Mouse (Mus musculus): ENCODE data around the gene Acot8. TPM values are rescaled to one million over a fixed set of nuclear protein-coding genes. Genes with fewer than 3 reads are reported as not detected.
A peak's percentile ranks its signal among the peaks of the same experiment; 100 is the strongest.

Acot8 gene
- polyA plus RNA-seq, 1 experiment from 2014 or later, result 12.0 TPM

- H3K4me1 ChIP-seq (replicated peaks), result peaks cover 33% of the 10 kb centered on the region
- H3K27ac ChIP-seq, result no peak overlapping the region
- H3K27me3 ChIP-seq, result no peaks in the 10 kb centered on the region
- H3K4me2 ChIP-seq, result no peak overlapping the region
- no peak overlapping the region for H3K9ac ChIP-seq
- H3K9me3 ChIP-seq (replicated peaks), result no peaks in the 10 kb centered on the region
- no peak overlapping the region for H3K4me3 ChIP-seq
- ATAC-seq (replicated peaks; ENCODE audit: insufficient number of reproducible peaks, insufficient read depth, low FRiP score, low read depth), result no peak
- H3K36me3 ChIP-seq, result peaks cover 91% of the 10 kb centered on the region
- 93% methylated on average over 2 of the region's 2 CpGs for WGBS
These were observed 52.2 kb downstream of the Acot8 start for GRCm38 (mm10) chr2:164752454-164752853.

- H3K9me3 ChIP-seq (replicated peaks), result no peaks in the 10 kb centered on the region
- no peak overlapping the region for H3K9ac ChIP-seq
- peaks cover 58% of the 10 kb centered on the region for H3K36me3 ChIP-seq
- ATAC-seq (replicated peaks; ENCODE audit: insufficient number of reproducible peaks, insufficient read depth, low FRiP score, low read depth), result no peak
- no peaks in the 10 kb centered on the region for H3K27me3 ChIP-seq
- H3K4me2 ChIP-seq, result no peak overlapping the region
- peaks cover 30% of the 10 kb centered on the region for H3K4me1 ChIP-seq (replicated peaks)
- H3K4me3 ChIP-seq, result no peak overlapping the region
- H3K27ac ChIP-seq, result no peak overlapping the region
- 88% methylated on average over 6 of the region's 6 CpGs for WGBS
These were observed 55.7 kb downstream of the Acot8 start for GRCm38 (mm10) chr2:164748991-164749390.

- H3K4me2 ChIP-seq, result no peak overlapping the region
- no peak for ATAC-seq (replicated peaks; ENCODE audit: insufficient number of reproducible peaks, insufficient read depth, low FRiP score, low read depth)
- no peak overlapping the region for H3K9ac ChIP-seq
- no peak overlapping the region for H3K4me3 ChIP-seq
- no peak overlapping the region for H3K27ac ChIP-seq
- peaks cover 52% of the 10 kb centered on the region for H3K36me3 ChIP-seq
- peaks cover 25% of the 10 kb centered on the region for H3K4me1 ChIP-seq (replicated peaks)
- no peaks in the 10 kb centered on the region for H3K27me3 ChIP-seq
- H3K9me3 ChIP-seq (replicated peaks), result no peaks in the 10 kb centered on the region
- WGBS, result 79% methylated on average over 4 of the region's 4 CpGs
These were observed 56.5 kb downstream of the Acot8 start for GRCm38 (mm10) chr2:164748191-164748590.

GRCm38 (mm10) chr2:164746693-164747092 is 58.0 kb downstream of the Acot8 start:
- ATAC-seq (replicated peaks; ENCODE audit: insufficient number of reproducible peaks, insufficient read depth, low FRiP score, low read depth), result no peak
- peaks cover 42% of the 10 kb centered on the region; the same call in 1 of the 2 replicates for H3K36me3 ChIP-seq
- peak overlapping the region; percentile 86 for H3K4me2 ChIP-seq
- H3K27me3 ChIP-seq, result no peaks in the 10 kb centered on the region
- H3K27ac ChIP-seq, result no peak overlapping the region
- H3K9me3 ChIP-seq (replicated peaks), result no peaks in the 10 kb centered on the region
- 31% methylated on average over 8 of the region's 8 CpGs for WGBS
- H3K9ac ChIP-seq, result peak overlapping the region; percentile 98
- H3K4me1 ChIP-seq (replicated peaks), result peaks cover 23% of the 10 kb centered on the region
- peak overlapping the region; percentile 98 for H3K4me3 ChIP-seq

- Histone ChIP-seq H3K4me2 (peak within 1 kb of the TSS; percentile 86), H3K36me3 (peaks cover 34% of the 10 kb centered on the region; the same call in 1 of the 2 replicates), H3K27me3 (no peaks in the 10 kb centered on the region), H3K4me1 (replicated peaks) (peaks cover 23% of the 10 kb centered on the region), H3K4me3 (peak within 1 kb of the TSS; percentile 98), H3K27ac (peak within 1 kb of the TSS; percentile 85), H3K9ac (peak within 1 kb of the TSS; percentile 98), H3K9me3 (replicated peaks) (no peaks in the 10 kb centered on the region)
- under 1% methylated on average over 70 of the region's 70 CpGs for WGBS
- ATAC-seq (replicated peaks; ENCODE audit: insufficient number of reproducible peaks, insufficient read depth, low FRiP score, low read depth), result peak; percentile 84
These were observed 58.7 kb downstream of the Acot8 start, which contains the start of the genes Wfdc3 and Dnttip1 for GRCm38 (mm10) chr2:164745843-164746479. Gene Wfdc3 (minus strand): TSS chr2:164745931. Gene Dnttip1 (plus strand): TSS chr2:164745983.

- Histone ChIP-seq H3K9me3 (replicated peaks) (no peaks in the 10 kb centered on the region), H3K27me3 (no peaks in the 10 kb centered on the region), H3K36me3 (peaks cover 25% of the 10 kb centered on the region; the same call in 1 of the 2 replicates), H3K27ac (no peak overlapping the region), H3K4me1 (replicated peaks) (peaks cover 23% of the 10 kb centered on the region), H3K4me3 (peak overlapping the region; percentile 98), H3K4me2 (peak overlapping the region; percentile 86), H3K9ac (peak overlapping the region; percentile 98)
- ATAC-seq (replicated peaks; ENCODE audit: insufficient number of reproducible peaks, insufficient read depth, low FRiP score, low read depth), result no peak
- WGBS, result 59% methylated on average over 13 of the region's 13 CpGs
These were observed 59.7 kb downstream of the Acot8 start for GRCm38 (mm10) chr2:164744987-164745386.

Other genes starting within 250 kb of the Acot8 start
- gene Wfdc2, start 242.5 kb downstream of the Acot8 start, polyA plus RNA-seq (2015; fragmentation: Nextera tagmentation; extraction: Ambion mirVana), result 10.0 and 39.8 TPM in 2 replicates
- gene Spint3, start 231.4 kb downstream of the Acot8 start, polyA plus RNA-seq (2015; fragmentation: Nextera tagmentation; extraction: Ambion mirVana), result not detected in 2 replicates
- gene Wfdc6a, start 219.4 kb downstream of the Acot8 start, polyA plus RNA-seq (2015; fragmentation: Nextera tagmentation; extraction: Ambion mirVana), result 0.21 and 0.47 TPM in 2 replicates
- not detected in 2 replicates for gene Eppin, start 211.3 kb downstream of the Acot8 start, polyA plus RNA-seq (2015; fragmentation: Nextera tagmentation; extraction: Ambion mirVana)
- not detected in 2 replicates for gene Wfdc6b, start 191.4 kb downstream of the Acot8 start, polyA plus RNA-seq (2015; fragmentation: Nextera tagmentation; extraction: Ambion mirVana)
- gene Wfdc8, start 191.3 kb downstream of the Acot8 start, polyA plus RNA-seq (2015; fragmentation: Nextera tagmentation; extraction: Ambion mirVana), result not detected in 2 replicates
- not detected in 2 replicates for gene Wfdc16, start 166.1 kb downstream of the Acot8 start, polyA plus RNA-seq (2015; fragmentation: Nextera tagmentation; extraction: Ambion mirVana)
- gene Wfdc10, start 148.8 kb downstream of the Acot8 start, polyA plus RNA-seq (2015; fragmentation: Nextera tagmentation; extraction: Ambion mirVana), result 0.31 TPM in 1 of 2 replicates, not detected in the other
- not detected in 2 replicates for gene Wfdc9, start 148.3 kb downstream of the Acot8 start, polyA plus RNA-seq (2015; fragmentation: Nextera tagmentation; extraction: Ambion mirVana)
- gene Wfdc11, start 130.8 kb downstream of the Acot8 start, polyA plus RNA-seq (2015; fragmentation: Nextera tagmentation; extraction: Ambion mirVana), result not detected in 2 replicates
- gene Wfdc13, start 119.8 kb downstream of the Acot8 start, polyA plus RNA-seq (2015; fragmentation: Nextera tagmentation; extraction: Ambion mirVana), result not detected in 2 replicates
- 0.19 TPM in 1 of 2 replicates, not detected in the other for gene Spint4, start 106.4 kb downstream of the Acot8 start, polyA plus RNA-seq (2015; fragmentation: Nextera tagmentation; extraction: Ambion mirVana)
- not detected in 2 replicates for gene Spint5, start 89.6 kb downstream of the Acot8 start, polyA plus RNA-seq (2015; fragmentation: Nextera tagmentation; extraction: Ambion mirVana)
- gene Wfdc3, start 59.0 kb downstream of the Acot8 start, polyA plus RNA-seq (2015; fragmentation: Nextera tagmentation; extraction: Ambion mirVana), result 0.74 and 0.77 TPM in 2 replicates
- gene Dnttip1, start 58.9 kb downstream of the Acot8 start, polyA plus RNA-seq (2015; fragmentation: Nextera tagmentation; extraction: Ambion mirVana), result 51.0 and 51.4 TPM in 2 replicates
- gene Ube2c, start 35.0 kb downstream of the Acot8 start, polyA plus RNA-seq (2015; fragmentation: Nextera tagmentation; extraction: Ambion mirVana), result 377 and 382 TPM in 2 replicates
- gene Tnnc2, start 24.9 kb downstream of the Acot8 start, polyA plus RNA-seq (2015; fragmentation: Nextera tagmentation; extraction: Ambion mirVana), result 4.9 and 5.2 TPM in 2 replicates
- 42.5 and 43.4 TPM in 2 replicates for gene Snx21, start 19.1 kb downstream of the Acot8 start, polyA plus RNA-seq (2015; fragmentation: Nextera tagmentation; extraction: Ambion mirVana)
- gene Zswim3, start 216 bp upstream of the Acot8 start, polyA plus RNA-seq (2015; fragmentation: Nextera tagmentation; extraction: Ambion mirVana), result 4.9 TPM in 2 replicates
- 8.1 and 10.3 TPM in 2 replicates for gene Zswim1, start 17.8 kb upstream of the Acot8 start, polyA plus RNA-seq (2015; fragmentation: Nextera tagmentation; extraction: Ambion mirVana)
- gene Spata25, start 23.7 kb upstream of the Acot8 start, polyA plus RNA-seq (2015; fragmentation: Nextera tagmentation; extraction: Ambion mirVana), result not detected in 2 replicates
- gene Ctsa, start 28.0 kb upstream of the Acot8 start, polyA plus RNA-seq (2015; fragmentation: Nextera tagmentation; extraction: Ambion mirVana), result 167 and 180 TPM in 2 replicates
- 43.3 and 47.1 TPM in 2 replicates for gene Neurl2, start 28.6 kb upstream of the Acot8 start, polyA plus RNA-seq (2015; fragmentation: Nextera tagmentation; extraction: Ambion mirVana)
- gene Pltp, start 52.8 kb upstream of the Acot8 start, polyA plus RNA-seq (2015; fragmentation: Nextera tagmentation; extraction: Ambion mirVana), result 14.0 and 71.8 TPM in 2 replicates
- 53.4 and 56.4 TPM in 2 replicates for gene Pcif1, start 74.4 kb upstream of the Acot8 start, polyA plus RNA-seq (2015; fragmentation: Nextera tagmentation; extraction: Ambion mirVana)
- gene Zfp335, start 106.9 kb upstream of the Acot8 start, polyA plus RNA-seq (2015; fragmentation: Nextera tagmentation; extraction: Ambion mirVana), result 5.9 and 10.9 TPM in 2 replicates
- 0.81 and 4.5 TPM in 2 replicates for gene Mmp9, start 135.9 kb upstream of the Acot8 start, polyA plus RNA-seq (2015; fragmentation: Nextera tagmentation; extraction: Ambion mirVana)
- gene Slc12a5, start 155.9 kb upstream of the Acot8 start, polyA plus RNA-seq (2015; fragmentation: Nextera tagmentation; extraction: Ambion mirVana), result 0.21 and 0.53 TPM in 2 replicates
- gene Ncoa5, start 230.0 kb upstream of the Acot8 start, polyA plus RNA-seq (2015; fragmentation: Nextera tagmentation; extraction: Ambion mirVana), result 38.6 and 44.6 TPM in 2 replicates